Mouse (Mus musculus) neural tube, embryonic 11.5 days (tissue): ENCODE data around the gene Polr2l. TPM values are rescaled to one million over a fixed set of nuclear protein-coding genes. Genes with fewer than 3 reads are reported as not detected.
"Not testable (repeated sequence)": the region's sequence is repeated elsewhere in the genome, so short reads cannot be mapped to it uniquely, and the experiment has no call there.

ENCODE experiments used
- ATAC-seq: fragments of 200-750 bp; cut with Nextera tagmentation; 2 replicates; pipeline ENCODE4 v1.8.0; 2017; ENCODE audit warnings: moderate number of reproducible peaks, mild to moderate bottlenecking, moderate TSS enrichment, moderate library complexity; ENCODE audit not compliant: insufficient read depth, low FRiP score, low TSS enrichment
- DNase-seq: peaks from one replicate; pipeline ENCODE4 v3.0.0-alpha.2; 2015; ENCODE audit warnings: low spot score
- H3K27ac ChIP-seq: fragments of 300-500 bp; sonication (generic); 2 replicates; pipeline ENCODE4 v1.5.1; 2014; ENCODE audit warnings: low read depth, mild to moderate bottlenecking, low read length
- H3K27me3 ChIP-seq: fragments of 300-500 bp; sonication (generic); 2 replicates; pipeline ENCODE4 v1.6.1; 2014; ENCODE audit warnings: mild to moderate bottlenecking, low read length, mixed read lengths; ENCODE audit not compliant: control insufficient read depth, insufficient read depth
- H3K36me3 ChIP-seq: fragments of 300-500 bp; sonication (generic); 2 replicates; pipeline ENCODE4 v1.6.1; 2014; ENCODE audit warnings: mild to moderate bottlenecking, low read length, moderate library complexity, mixed read lengths; ENCODE audit not compliant: control insufficient read depth, insufficient read depth
- H3K4me1 ChIP-seq: fragments of 300-500 bp; sonication (generic); 2 replicates; pipeline ENCODE4 v1.6.1; 2014; ENCODE audit warnings: low read length, mixed read lengths; ENCODE audit not compliant: control insufficient read depth, insufficient read depth
- H3K4me2 ChIP-seq: fragments of 300-500 bp; sonication (generic); 2 replicates; pipeline ENCODE4 v1.6.1; 2014; ENCODE audit warnings: low read depth, mild to moderate bottlenecking, moderate library complexity
- H3K4me3 ChIP-seq: fragments of 300-500 bp; sonication (generic); 2 replicates; pipeline ENCODE4 v1.5.1; 2014; ENCODE audit warnings: low read depth, low read length
- H3K9ac ChIP-seq: fragments of 300-500 bp; sonication (generic); 2 replicates; pipeline ENCODE4 v1.6.1; 2014; ENCODE audit warnings: mild to moderate bottlenecking, low read length
- H3K9me3 ChIP-seq: fragments of 300-500 bp; sonication (generic); 2 replicates; pipeline ENCODE4 v1.6.1; 2016; ENCODE audit warnings: low read length; ENCODE audit not compliant: control insufficient read depth
- WGBS: fragments of 180-500 bp; shearing (Covaris S2); extraction: QIAGEN DNeasy Blood & Tissue Kit; methylation state at CpG from one replicate; pipeline ENCODE4 v1.1.7; 2014; 5-methylcytosine and 5-hydroxymethylcytosine counted together
- polyA plus RNA-seq: library from polyadenylated mRNA; unstranded; fragments of >200 nt; fragmentation: Nextera tagmentation; extraction: Ambion mirVana; gene quantifications from 2 replicates; pipeline ENCODE4 v1.2.1, GENCODE M21; 2014

The Polr2l gene
- polyA plus RNA-seq, 1 experiment from 2014 or later, result 79.2 TPM

DNA sequence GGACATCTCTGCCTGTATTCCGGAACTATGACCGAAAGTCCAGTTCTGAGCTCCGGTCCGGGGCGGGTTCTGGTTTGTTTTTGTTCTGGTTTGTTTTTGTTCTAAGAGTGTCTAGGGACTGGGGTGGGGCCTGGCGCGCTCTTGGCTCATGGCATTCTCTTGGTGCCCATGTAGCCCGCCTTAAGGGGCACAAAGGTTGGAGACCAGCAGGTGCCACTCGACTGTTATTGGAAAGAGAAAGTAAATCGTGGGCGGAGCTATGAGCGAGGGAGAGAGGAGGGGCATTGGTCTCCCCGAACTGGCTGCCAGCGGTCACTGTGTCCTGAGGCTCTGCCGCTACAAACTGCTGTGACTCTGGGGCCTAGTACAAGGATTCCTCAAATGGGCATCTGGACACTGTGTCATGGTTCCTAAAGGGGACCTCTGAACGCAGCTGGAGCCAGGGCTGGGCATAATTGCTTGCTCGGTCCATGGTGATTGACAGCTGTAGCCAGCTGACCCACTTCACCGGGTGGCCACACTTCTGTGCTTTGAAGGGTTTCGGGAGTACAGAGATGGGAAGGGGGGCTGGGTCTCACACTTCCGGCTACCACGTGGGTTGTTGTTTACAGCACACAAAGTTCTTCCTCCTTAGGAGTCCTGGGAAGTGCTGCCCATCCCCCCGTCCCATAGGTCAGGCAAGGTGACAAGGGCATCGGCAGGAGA lies 19.2 kb downstream of the Polr2l start:
- Histone ChIP-seq H3K27me3 (peaks cover 11% of the 10 kb centered on the region), H3K4me2 (peak overlapping the region; percentile 66), H3K4me1 (peaks cover 6% of the 10 kb centered on the region), H3K9me3 (no peaks in the 10 kb centered on the region), H3K27ac (peak overlapping the region; percentile 67; the same call in 1 of the 2 replicates), H3K36me3 (peaks cover 5% of the 10 kb centered on the region), H3K4me3 (peak overlapping the region; percentile 46), H3K9ac (peak overlapping the region; percentile 62)
- DNase-seq (peak; percentile 47), ATAC-seq (peak; percentile 17; the same call in 1 of the 2 replicates)
- WGBS, result 2% methylated on average over 23 of the region's 23 CpGs

DNA sequence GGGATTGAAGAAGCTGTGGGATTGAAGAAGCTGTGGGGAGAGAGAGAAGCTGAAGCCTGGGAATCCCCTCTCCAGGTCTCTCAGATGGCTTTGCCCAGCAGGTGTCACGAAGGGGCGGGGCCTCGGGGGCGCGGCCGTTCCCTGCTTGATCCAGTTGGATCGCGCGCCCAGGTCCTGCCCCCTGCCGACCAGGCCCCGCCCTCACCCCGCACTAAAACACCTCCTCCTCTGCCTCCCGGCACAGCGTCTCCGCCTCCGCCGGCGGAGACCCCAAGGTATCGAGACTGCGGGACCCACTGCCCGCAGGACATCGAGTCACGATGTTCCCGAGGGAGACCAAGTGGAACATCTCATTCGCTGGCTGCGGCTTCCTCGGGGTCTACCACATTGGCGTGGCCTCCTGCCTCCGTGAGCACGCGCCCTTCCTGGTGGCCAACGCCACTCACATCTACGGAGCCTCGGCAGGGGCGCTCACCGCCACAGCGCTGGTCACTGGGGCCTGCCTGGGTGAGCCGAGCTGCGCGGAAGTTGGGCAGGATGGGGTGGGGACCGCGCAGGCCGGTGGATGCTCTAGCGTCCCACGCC lies 19.9 kb downstream of the Polr2l start, which contains the start of gene Pnpla2:
Gene Pnpla2 (plus strand): TSS at position 232 of the 585 bp plus-strand sequence.
- H3K9ac ChIP-seq, result peak within 1 kb of the TSS; percentile 62
- peak within 1 kb of the TSS; percentile 67; the same call in 1 of the 2 replicates for H3K27ac ChIP-seq
- ATAC-seq (peak; percentile 80), DNase-seq (peak; percentile 92)
- H3K9me3 ChIP-seq, result no peaks in the 10 kb centered on the region
- H3K36me3 ChIP-seq, result peaks cover 5% of the 10 kb centered on the region
- WGBS, result under 1% methylated on average over 45 of the region's 45 CpGs
- peaks cover 4% of the 10 kb centered on the region; the same call in 1 of the 2 replicates for H3K27me3 ChIP-seq
- peaks cover 6% of the 10 kb centered on the region for H3K4me1 ChIP-seq
- peak within 1 kb of the TSS; percentile 66 for H3K4me2 ChIP-seq
- peak within 1 kb of the TSS; percentile 46 for H3K4me3 ChIP-seq

DNA sequence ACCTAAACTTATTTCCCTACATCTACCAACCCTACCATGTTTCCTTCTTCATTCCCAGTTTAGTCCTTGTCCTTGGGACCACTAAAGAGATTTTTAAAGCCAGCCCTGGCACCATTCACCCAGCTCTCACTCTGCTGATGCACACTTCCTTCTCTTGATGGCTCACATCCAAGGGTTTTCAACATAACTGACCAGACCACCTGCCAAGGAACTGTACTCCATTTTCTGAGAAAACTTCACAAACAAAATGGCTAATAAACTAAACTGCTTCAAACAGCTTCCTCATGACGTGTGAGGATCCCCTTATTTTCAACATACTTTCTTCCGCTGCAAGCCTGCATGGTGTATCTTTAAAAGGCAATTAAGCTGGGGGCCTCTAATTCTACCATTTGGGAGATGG lies 21.3 kb downstream of the Polr2l start:
- no peak for DNase-seq
- Histone ChIP-seq H3K4me3 (no peak overlapping the region), H3K4me1 (peaks cover 9% of the 10 kb centered on the region), H3K27me3 (no peaks in the 10 kb centered on the region), H3K36me3 (peaks cover 9% of the 10 kb centered on the region), H3K9me3 (no peaks in the 10 kb centered on the region), H3K9ac (no peak overlapping the region), H3K4me2 (no peak overlapping the region), H3K27ac (no peak overlapping the region)
- ATAC-seq, result no peak
- WGBS, result 79% methylated on average over 2 of the region's 2 CpGs

DNA sequence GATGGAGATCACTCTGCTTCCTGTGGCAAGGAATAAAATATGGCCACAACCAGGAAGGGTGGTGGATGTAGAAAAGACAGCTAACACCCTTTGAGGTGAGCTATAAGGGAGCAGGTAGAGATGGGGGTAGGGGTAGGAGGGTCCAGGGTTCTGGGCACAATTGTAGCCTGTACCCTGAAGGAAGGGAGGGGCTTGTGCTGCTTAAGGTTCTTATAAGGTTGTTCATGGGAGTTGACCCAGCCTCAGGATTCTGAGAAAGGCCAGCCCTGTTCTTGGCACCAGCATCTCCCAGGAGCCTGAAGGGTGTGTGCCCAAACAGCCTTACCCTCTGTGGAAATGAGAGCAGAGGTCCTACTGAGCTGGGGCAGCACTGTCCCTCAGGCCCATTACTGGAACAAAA lies 23.0 kb downstream of the Polr2l start:
- Histone ChIP-seq H3K36me3 (peaks cover 11% of the 10 kb centered on the region), H3K9ac (no peak overlapping the region), H3K9me3 (no peaks in the 10 kb centered on the region), H3K4me3 (no peak overlapping the region), H3K27ac (no peak overlapping the region), H3K27me3 (no peaks in the 10 kb centered on the region), H3K4me1 (peaks cover 15% of the 10 kb centered on the region), H3K4me2 (no peak overlapping the region)
- no peak for ATAC-seq
- DNase-seq, result no peak

DNA sequence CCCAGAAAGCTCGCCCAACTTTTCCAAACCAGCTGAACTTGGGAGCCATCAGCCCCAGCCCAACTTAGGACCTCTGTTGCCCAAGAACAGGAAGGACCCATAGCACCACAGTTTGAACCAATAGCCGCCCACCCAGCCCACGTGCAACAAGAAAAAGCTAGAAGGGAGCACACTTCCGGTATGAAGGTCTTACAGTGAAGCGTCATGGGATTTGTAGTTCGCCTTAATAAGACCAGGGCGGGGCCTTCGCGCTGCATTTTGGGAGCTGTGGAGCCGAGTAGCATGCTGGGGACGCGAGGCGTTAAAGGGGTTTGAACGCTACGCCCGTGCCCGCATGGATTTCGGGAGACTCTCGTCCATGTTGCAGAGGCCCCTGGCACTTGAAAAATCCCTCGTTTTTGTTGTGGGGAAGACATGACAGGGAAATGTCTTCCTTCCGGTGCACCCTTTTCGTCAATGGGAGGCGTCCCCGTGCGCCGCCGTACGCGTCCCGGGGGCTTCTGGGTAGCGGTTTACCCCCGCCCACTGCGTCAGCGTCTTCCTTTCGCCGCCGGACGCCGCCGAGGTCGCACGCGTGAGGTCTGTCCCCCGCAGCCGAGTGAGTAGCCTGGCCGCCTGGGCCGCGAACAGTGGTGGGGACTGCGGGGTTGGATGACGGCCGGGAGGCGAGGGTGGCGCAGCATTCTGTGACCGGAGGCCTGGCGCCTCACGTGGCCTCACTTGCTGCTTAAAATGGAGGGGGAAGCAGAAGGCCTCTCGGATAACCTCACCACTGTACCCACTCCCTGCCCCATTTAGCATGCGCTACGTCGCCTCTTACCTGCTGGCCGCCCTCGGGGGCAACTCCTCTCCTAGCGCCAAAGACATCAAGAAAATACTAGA lies 27.6 kb downstream of the Polr2l start, which contains the start of gene Rplp2:
Gene Rplp2 (plus strand): TSS at position 261 of the 882 bp plus-strand sequence.
- peak; percentile 89 for ATAC-seq
- Histone ChIP-seq H3K27ac (peak within 1 kb of the TSS; percentile 77), H3K36me3 (peaks cover 11% of the 10 kb centered on the region), H3K9me3 (no peaks in the 10 kb centered on the region), H3K9ac (peak within 1 kb of the TSS; percentile 85), H3K4me3 (peak within 1 kb of the TSS; percentile 85), H3K4me1 (peaks cover 19% of the 10 kb centered on the region), H3K27me3 (no peaks in the 10 kb centered on the region), H3K4me2 (peak within 1 kb of the TSS; percentile 79)
- peak; percentile 94 for DNase-seq
- WGBS, result under 1% methylated on average over 63 of the region's 63 CpGs

DNA sequence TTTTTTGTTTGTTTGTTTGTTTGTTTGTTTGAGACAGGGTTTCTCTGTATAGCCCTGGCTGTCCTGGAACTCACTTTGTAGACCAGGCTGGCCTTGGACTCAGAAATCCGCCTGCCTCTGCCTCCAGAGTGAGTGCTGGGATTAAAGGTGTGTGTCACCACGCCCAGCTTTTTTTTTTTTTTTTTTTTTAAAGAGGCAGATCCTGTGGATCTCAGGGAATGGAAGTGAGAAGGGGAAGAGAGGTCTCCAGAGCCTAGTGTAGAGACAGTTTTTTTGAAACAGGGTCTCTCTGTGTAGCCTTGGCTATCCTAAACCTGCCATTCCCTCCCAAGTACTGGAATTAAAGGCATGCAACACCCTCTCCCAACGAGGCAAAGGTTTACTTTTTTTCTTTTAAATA lies 28.6 kb downstream of the Polr2l start:
- not testable (repeated sequence) for H3K4me2 ChIP-seq, H3K27ac ChIP-seq, H3K36me3 ChIP-seq, H3K27me3 ChIP-seq, DNase-seq, H3K9ac ChIP-seq, H3K9me3 ChIP-seq, H3K4me3 ChIP-seq, ATAC-seq
- peaks cover 22% of the 10 kb centered on the region for H3K4me1 ChIP-seq
- WGBS, result 85% methylated on average over 3 of the region's 3 CpGs

DNA sequence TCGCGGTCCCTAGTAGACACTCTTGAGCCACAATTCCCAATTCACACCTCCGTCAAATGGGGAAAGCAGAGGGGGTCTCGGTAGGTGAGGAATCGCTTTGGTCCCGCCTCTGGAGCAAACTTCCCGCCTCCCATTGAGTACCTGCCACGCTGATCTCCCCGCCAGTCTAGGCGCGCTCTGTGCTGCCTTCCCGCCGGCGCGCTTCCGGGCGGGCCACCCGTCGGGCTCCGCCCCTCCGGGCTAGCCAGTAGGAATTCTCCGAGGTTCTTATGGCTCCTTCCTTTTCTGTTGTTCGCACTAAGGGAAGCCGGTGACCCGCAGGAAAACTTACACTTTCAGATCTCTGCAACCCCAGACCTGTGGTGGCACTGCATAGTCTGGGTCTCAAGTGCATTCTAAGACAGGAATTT lies 31.1 kb downstream of the Polr2l start, which contains the start of gene Pidd1:
Gene Pidd1 (minus strand): TSS at position 198 of the 410 bp plus-strand sequence.
- Histone ChIP-seq H3K4me2 (peak within 1 kb of the TSS; percentile 77), H3K4me1 (peaks cover 21% of the 10 kb centered on the region), H3K9ac (peak within 1 kb of the TSS; percentile 60), H3K9me3 (no peaks in the 10 kb centered on the region), H3K27me3 (no peaks in the 10 kb centered on the region), H3K27ac (no peak within 1 kb of the TSS), H3K4me3 (peak within 1 kb of the TSS; percentile 35), H3K36me3 (peaks cover 6% of the 10 kb centered on the region; the same call in 1 of the 2 replicates)
- under 1% methylated on average over 25 of the region's 25 CpGs for WGBS
- DNase-seq, result peak; percentile 82
- no peak for ATAC-seq

DNA sequence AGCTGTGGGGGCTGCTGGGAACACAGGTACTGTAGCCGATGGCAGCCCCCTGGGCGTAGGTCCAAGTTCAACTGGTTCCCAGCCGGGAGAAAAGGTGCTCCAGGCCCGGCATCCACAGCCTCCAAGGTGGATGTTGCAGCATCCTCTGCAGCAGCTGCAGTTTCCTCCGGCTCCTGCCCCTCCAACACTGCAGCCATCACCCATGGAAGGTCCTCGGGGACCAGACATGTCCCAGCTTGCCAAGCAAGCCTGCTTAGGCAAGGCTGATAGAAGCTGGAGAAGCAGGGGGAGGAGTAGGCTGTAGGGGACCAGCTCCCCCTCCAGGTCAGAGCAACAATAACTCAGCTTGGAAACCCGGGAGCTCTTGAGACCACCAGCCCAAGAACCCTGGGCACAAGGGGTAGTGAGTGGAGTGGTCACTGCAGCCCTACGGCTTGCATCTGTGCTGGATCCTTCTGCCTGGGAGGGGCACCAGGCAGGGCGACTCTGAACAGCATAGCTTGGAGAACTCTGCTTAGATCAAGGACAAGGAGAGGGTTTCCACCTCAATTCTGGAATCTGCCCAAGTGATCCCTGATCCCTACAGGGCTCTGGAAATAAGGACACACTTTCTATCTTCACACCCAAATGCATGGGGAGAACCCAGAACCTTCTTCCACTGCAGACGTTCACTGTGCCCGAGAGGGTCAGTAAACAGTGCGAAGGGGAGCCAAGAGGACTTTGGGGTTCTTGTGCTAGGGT lies 31.7 kb downstream of the Polr2l start:
- Histone ChIP-seq H3K4me1 (peaks cover 15% of the 10 kb centered on the region), H3K27ac (no peak overlapping the region), H3K27me3 (no peaks in the 10 kb centered on the region)

More for the DNA sequence above, 31.7 kb downstream of the Polr2l start:
- peak overlapping the region; percentile 60 for H3K9ac ChIP-seq
- H3K9me3 ChIP-seq, result no peaks in the 10 kb centered on the region
- DNase-seq (peak; percentile 51), ATAC-seq (no peak)
- H3K4me2 ChIP-seq, result peak overlapping the region; percentile 77
- 0 out of 2 replicates have a peak, but pooled peaks cover 3% of the 10 kb centered on the region for H3K36me3 ChIP-seq
- H3K4me3 ChIP-seq, result peak overlapping the region; percentile 35
- 32% methylated on average over 12 of the region's 12 CpGs for WGBS
